Mouse (Mus musculus) embryonic facial prominence, embryonic 11.5 days (tissue): Measurements from ENCODE around the gene Myh9. TPM values are rescaled to one million over a fixed set of nuclear protein-coding genes. Genes with fewer than 3 reads are reported as not detected.
"Not testable (repeated sequence)": the region's sequence is repeated elsewhere in the genome, so short reads cannot be mapped to it uniquely, and the experiment has no call there.

ENCODE experiments used
- ATAC-seq: fragments of 200-750 bp; cut with Nextera tagmentation; replicated peaks from 2 replicates; pipeline ENCODE4 v1.8.0; 2017; ENCODE audit warnings: low read depth; ENCODE audit not compliant: insufficient number of reproducible peaks, low FRiP score, low TSS enrichment
- DNase-seq: peaks from one replicate; pipeline ENCODE4 v3.0.0-alpha.2; 2015; ENCODE audit warnings: low spot score
- H3K27ac ChIP-seq: fragments of 300-500 bp; sonication (generic); replicated peaks from 2 replicates; pipeline ENCODE4 v1.5.1; 2014; ENCODE audit warnings: mild to moderate bottlenecking, low read depth, low read length, control low read depth
- H3K27me3 ChIP-seq: fragments of 300-500 bp; sonication (generic); 2 replicates; pipeline ENCODE4 v1.6.1; 2014; ENCODE audit warnings: mild to moderate bottlenecking, low read length, moderate library complexity, mixed read lengths; ENCODE audit not compliant: control insufficient read depth, insufficient read depth
- H3K36me3 ChIP-seq: fragments of 300-500 bp; sonication (generic); replicated peaks from 2 replicates; pipeline ENCODE4 v1.6.1; 2014; ENCODE audit warnings: low read depth, mild to moderate bottlenecking, low read length, moderate library complexity, mixed read lengths; ENCODE audit not compliant: control insufficient read depth, insufficient read depth
- H3K4me1 ChIP-seq: fragments of 300-500 bp; sonication (generic); 2 replicates; pipeline ENCODE4 v1.6.1; 2014; ENCODE audit warnings: low read length, mixed read lengths; ENCODE audit not compliant: control insufficient read depth, insufficient read depth
- H3K4me2 ChIP-seq: fragments of 300-500 bp; sonication (generic); 2 replicates; pipeline ENCODE4 v1.6.1; 2014; ENCODE audit warnings: low read depth, mild to moderate bottlenecking, control low read depth, low read length, moderate library complexity
- H3K4me3 ChIP-seq: fragments of 300-500 bp; sonication (generic); 2 replicates; pipeline ENCODE4 v1.5.1; 2014; ENCODE audit warnings: low read depth, low read length, control low read depth
- H3K9ac ChIP-seq: fragments of 300-500 bp; sonication (generic); replicated peaks from 2 replicates; pipeline ENCODE4 v1.6.1; 2014; ENCODE audit warnings: mild to moderate bottlenecking, control low read depth, low read length
- H3K9me3 ChIP-seq: fragments of 300-500 bp; sonication (generic); replicated peaks from 2 replicates; pipeline ENCODE4 v1.6.1; 2016; ENCODE audit warnings: mild to moderate bottlenecking, low read length, inconsistent platforms, mixed read lengths; ENCODE audit not compliant: control insufficient read depth
- WGBS: fragments of 180-500 bp; shearing (Covaris S2); extraction: QIAGEN DNeasy Blood & Tissue Kit; methylation state at CpG from one replicate; pipeline ENCODE4 v1.1.7; 2014; 5-methylcytosine and 5-hydroxymethylcytosine counted together
- polyA plus RNA-seq: library from polyadenylated mRNA; unstranded; fragments of >200 nt; fragmentation: Nextera tagmentation; extraction: Ambion mirVana; gene quantifications from 2 replicates; pipeline ENCODE4 v1.2.1, GENCODE M21; 2014

Myh9 gene
- polyA plus RNA-seq, 1 experiment from 2014 or later: 23.4 TPM

DNA sequence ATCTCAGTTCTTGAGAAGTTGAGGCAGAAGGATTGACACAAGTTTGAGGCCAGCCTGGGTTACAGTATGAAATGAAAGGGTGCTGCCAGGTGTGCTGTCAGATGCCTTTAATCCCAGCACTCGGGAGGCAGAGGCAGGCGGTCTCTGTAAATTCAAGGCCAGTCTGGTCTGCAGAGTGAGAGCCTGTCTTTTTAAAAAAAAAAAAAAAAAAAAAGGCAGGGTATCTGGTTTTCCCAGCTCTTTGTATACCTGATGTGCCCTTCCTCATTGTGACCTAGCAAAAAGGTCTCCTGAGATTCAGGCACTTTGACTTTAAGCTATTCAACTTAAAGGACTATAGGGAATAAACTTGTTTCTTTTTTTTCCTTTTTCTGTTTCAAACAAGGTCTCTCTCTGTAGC lies 10.0 kb upstream of the Myh9 start:
- WGBS: 82% methylated on average over 2 of the region's 2 CpGs
- H3K4me1 ChIP-seq: no peaks in the 10 kb centered on the region
- H3K27ac ChIP-seq: no peak overlapping the region
- H3K4me2 ChIP-seq: no peak overlapping the region
- no peak for ATAC-seq
- no peaks in the 10 kb centered on the region for H3K36me3 ChIP-seq
- H3K9ac ChIP-seq: no peak overlapping the region
- no peak overlapping the region for H3K4me3 ChIP-seq
- DNase-seq: no peak
- no peaks in the 10 kb centered on the region for H3K27me3 ChIP-seq
- H3K9me3 ChIP-seq: no peaks in the 10 kb centered on the region

DNA sequence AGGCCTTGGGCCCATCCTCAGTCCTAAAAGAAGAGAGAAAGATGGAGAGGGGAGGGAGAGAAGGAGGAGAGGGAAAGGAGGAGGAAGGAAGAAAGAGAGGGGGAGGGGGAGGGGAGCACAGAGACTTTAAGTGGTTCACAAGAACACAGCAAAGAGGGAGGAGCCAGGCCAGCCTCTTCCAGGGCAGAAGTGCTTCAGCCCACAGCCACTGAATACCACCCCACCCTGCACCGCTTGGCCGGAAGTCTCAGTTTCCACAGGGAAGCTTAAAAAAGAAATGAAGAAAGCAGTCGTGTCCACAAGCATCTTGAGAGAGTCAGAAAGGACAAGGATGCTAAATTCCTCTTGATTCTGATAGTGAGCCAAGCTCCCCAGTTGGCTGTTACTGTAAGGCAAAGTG lies 9.2 kb upstream of the Myh9 start:
- no peak for DNase-seq
- Histone ChIP-seq H3K4me3 (no peak overlapping the region), H3K9ac (no peak overlapping the region), H3K36me3 (no peaks in the 10 kb centered on the region), H3K27me3 (no peaks in the 10 kb centered on the region), H3K4me2 (no peak overlapping the region), H3K9me3 (no peaks in the 10 kb centered on the region), H3K27ac (no peak overlapping the region), H3K4me1 (no peaks in the 10 kb centered on the region)
- no peak for ATAC-seq
- 43% methylated on average over 3 of the region's 3 CpGs for WGBS

DNA sequence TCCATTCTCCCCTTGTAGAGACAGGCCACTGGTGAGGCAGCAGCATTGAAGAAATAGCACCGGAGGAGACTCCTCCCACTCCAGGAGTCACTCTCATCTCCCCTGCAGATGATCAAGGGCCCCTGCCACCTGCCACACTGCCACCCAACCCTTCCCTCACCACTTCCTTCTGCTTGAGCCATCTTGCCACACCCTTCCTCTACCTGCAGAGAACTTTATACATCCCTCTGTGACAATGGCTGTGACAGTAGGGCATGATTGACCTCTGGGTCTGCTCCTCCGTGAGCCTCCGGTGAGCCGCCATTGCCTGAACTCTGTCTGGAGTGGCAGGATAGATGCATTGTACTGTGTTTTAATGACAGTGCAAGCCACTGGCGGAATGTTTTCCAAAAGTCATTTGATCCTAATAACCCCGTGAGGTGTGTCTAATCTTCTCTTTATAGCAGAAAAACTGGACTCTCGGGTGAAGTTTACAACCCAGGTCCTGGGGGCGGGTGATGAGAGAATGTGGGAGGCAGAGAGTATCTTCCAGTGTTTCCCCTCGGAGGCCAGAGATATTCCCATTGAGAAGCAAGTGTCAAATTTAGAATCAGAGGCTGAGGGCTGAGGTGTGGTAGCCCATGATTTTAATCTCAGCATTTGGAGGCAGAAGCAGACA lies 7.7 kb upstream of the Myh9 start:
- no peak overlapping the region for H3K27ac ChIP-seq
- H3K4me3 ChIP-seq: no peak overlapping the region
- no peak overlapping the region for H3K4me2 ChIP-seq
- H3K4me1 ChIP-seq: no peaks in the 10 kb centered on the region
- ATAC-seq: no peak
- no peak for DNase-seq
- WGBS: 77% methylated on average over 9 of the region's 9 CpGs
- no peaks in the 10 kb centered on the region for H3K27me3 ChIP-seq
- H3K9ac ChIP-seq: no peak overlapping the region
- no peaks in the 10 kb centered on the region for H3K9me3 ChIP-seq
- no peaks in the 10 kb centered on the region for H3K36me3 ChIP-seq

DNA sequence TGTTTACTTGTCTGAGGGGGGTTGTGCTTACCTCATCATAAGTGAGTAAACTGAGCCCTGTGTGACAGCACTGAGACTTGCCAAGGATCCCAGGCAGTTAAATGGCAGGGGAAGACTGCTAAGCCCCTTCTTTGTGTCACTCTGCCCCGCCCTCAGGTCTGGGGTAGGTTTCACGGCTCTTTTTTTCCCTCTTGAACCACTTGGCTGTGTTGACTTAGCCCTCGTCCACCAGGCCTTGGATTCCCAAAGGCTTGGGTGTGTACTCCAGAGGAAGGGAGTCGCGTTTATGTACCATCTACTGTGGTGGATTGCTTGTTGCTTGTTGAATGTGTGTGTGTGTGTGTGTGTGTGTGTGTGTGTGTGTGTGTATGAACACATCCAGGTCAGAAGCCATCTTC lies 7.1 kb upstream of the Myh9 start:
- Histone ChIP-seq H3K9me3 (no peaks in the 10 kb centered on the region), H3K4me1 (no peaks in the 10 kb centered on the region), H3K9ac (no peak overlapping the region), H3K4me3 (no peak overlapping the region), H3K4me2 (no peak overlapping the region), H3K36me3 (no peaks in the 10 kb centered on the region), H3K27me3 (no peaks in the 10 kb centered on the region), H3K27ac (no peak overlapping the region)
- DNase-seq (no peak), ATAC-seq (no peak)
- WGBS: 59% methylated on average over 5 of the region's 5 CpGs

DNA sequence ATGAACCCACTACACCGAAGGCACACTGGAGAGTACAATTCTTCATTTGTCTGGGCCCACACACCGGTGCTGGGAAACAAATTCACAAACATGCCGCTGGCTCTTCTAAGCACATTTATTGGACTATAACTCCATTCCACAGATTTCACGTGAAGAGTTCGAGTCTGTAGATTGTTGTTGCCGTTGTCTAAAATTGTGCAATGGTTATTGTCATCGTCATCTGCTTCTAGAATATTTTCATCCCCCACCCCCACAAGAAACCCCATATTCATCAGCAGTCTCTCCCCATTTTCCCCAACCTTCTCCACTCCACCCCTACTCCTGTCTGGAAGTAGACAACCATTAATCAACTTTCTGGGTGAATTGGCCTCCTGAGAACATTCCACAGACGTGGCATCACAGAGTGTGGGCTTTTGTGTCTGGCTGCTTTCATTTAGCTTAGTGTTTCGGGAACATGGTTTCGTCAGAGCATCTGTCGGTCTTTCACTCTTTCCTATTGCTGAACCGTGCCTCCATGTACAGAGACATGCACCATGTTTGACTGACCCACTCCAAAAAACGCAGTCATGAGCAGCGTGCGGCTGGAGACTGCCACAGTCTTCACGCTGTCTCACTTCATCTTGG lies 6.6 kb upstream of the Myh9 start:
- no peaks in the 10 kb centered on the region for H3K9me3 ChIP-seq
- no peak overlapping the region for H3K4me3 ChIP-seq
- H3K27ac ChIP-seq: no peak overlapping the region
- H3K9ac ChIP-seq: no peak overlapping the region
- 87% methylated on average over 16 of the region's 16 CpGs for WGBS
- H3K4me2 ChIP-seq: no peak overlapping the region
- no peaks in the 10 kb centered on the region for H3K4me1 ChIP-seq
- H3K36me3 ChIP-seq: no peaks in the 10 kb centered on the region
- H3K27me3 ChIP-seq: no peaks in the 10 kb centered on the region
- no peak for DNase-seq
- ATAC-seq: no peak

DNA sequence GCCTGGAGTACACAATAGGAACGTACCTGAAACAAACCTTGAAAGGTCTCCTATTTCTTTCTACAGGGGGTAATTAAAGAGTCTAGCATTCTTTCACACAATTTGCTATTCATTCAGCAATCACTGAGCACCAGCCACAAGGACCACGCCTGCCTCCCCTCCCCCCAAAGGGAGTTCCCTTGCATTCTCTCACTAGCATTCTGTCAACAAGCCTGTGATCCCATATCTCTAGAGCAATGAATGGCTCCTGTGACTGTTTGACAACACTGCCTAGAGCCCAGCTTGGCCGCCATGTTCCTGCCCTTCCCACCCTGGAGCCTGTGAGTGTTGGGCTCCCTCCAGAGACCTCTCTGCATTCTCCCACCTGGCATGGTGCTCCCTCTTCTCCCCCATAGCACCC lies 5.9 kb upstream of the Myh9 start:
- 60% methylated on average over 3 of the region's 3 CpGs for WGBS
- H3K36me3 ChIP-seq: no peaks in the 10 kb centered on the region
- no peak for DNase-seq
- H3K4me2 ChIP-seq: no peak overlapping the region
- no peak overlapping the region for H3K27ac ChIP-seq
- no peak overlapping the region for H3K4me3 ChIP-seq
- H3K4me1 ChIP-seq: no peaks in the 10 kb centered on the region
- no peak for ATAC-seq
- no peak overlapping the region for H3K9ac ChIP-seq
- H3K27me3 ChIP-seq: no peaks in the 10 kb centered on the region
- no peaks in the 10 kb centered on the region for H3K9me3 ChIP-seq

DNA sequence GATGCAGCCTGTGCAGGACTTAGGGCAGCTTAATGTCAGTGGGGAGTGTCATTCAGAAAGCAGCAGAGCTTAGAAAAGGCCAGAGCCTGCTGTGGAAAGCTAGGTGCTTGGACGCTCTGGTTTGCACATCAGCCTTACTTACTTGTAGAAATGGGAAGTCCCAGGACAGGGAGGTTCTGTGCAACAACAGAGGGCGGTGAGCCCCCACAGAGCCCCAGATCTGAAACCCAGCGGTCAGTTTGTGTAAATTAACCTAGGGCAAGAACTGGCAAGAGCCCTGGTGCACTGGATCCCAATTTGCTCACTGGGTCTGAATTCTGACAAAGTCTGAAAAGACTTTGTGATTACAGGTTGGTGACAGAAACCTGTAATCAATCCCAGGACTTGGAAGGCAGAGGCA lies 5.1 kb upstream of the Myh9 start:
- 72% methylated on average over 3 of the region's 3 CpGs for WGBS
- H3K4me1 ChIP-seq: no peaks in the 10 kb centered on the region
- no peak overlapping the region for H3K27ac ChIP-seq
- no peaks in the 10 kb centered on the region for H3K36me3 ChIP-seq
- no peaks in the 10 kb centered on the region for H3K9me3 ChIP-seq
- no peak for ATAC-seq
- no peak overlapping the region for H3K4me3 ChIP-seq
- H3K4me2 ChIP-seq: no peak overlapping the region
- H3K9ac ChIP-seq: no peak overlapping the region
- H3K27me3 ChIP-seq: no peaks in the 10 kb centered on the region
- DNase-seq: no peak

DNA sequence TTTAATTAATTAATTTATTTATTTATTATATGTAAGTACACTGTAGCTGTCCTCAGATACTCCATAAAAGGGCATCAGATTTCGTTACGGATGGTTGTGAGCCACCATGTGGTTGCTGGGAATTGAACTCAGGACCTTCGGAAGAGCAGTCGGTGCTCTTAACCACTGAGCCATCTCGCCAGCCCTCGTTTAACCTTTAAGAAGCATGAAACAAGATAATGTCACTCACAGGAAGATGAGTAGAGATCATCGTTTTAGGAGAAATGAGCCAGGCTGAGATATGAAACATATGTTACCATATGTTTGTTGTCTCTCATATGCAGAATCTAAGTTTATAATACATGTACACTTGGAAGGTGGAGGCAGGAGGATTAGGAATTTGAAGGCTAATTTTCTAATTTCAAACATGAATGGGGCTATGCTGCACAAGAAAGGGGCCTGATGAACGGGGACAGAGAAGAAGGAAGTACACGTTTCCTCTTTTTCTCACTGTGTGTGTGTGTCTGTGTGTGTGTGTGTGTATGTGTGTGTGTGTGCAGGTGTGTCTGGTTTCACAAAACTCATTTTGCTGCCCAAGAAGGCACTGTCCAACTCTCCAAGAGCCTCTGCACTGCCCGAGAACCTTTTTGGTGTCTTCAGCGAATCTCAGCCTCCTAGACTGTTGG lies 4.1 kb upstream of the Myh9 start:
- H3K9me3 ChIP-seq, H3K4me1 ChIP-seq, DNase-seq, H3K9ac ChIP-seq, H3K4me2 ChIP-seq, H3K27me3 ChIP-seq, H3K36me3 ChIP-seq, ATAC-seq, H3K27ac ChIP-seq, H3K4me3 ChIP-seq: not testable (repeated sequence)
- 82% methylated on average over 11 of the region's 11 CpGs for WGBS
